Mouse (Mus musculus) myocyte (in vitro differentiated cells): ENCODE data around the gene Pacsin3. TPM values are rescaled to one million over a fixed set of nuclear protein-coding genes. Genes with fewer than 3 reads are reported as not detected.

Experiments
- H3K27me3 ChIP-seq: one replicate; pipeline ENCODE4 v1.6.1; 2011; ENCODE audit not compliant: control insufficient read depth, insufficient read depth, insufficient read length
- H3K36me3 ChIP-seq: one replicate; pipeline ENCODE4 v1.6.1; 2011; ENCODE audit not compliant: control insufficient read depth, insufficient read depth
- H3K4me2 ChIP-seq: one replicate; pipeline ENCODE4 v1.6.1; 2011; ENCODE audit warnings: low read depth, control low read depth
- H3K4me3 ChIP-seq: one replicate; pipeline ENCODE4 v1.5.1; 2011; ENCODE audit warnings: mild to moderate bottlenecking, control low read depth, moderate library complexity
- H3K79me2 ChIP-seq: one replicate; pipeline ENCODE4 v1.6.1; 2011; ENCODE audit not compliant: control insufficient read depth, insufficient read depth
- H3ac ChIP-seq: one replicate; pipeline ENCODE4 v1.6.1; 2011; ENCODE audit not compliant: control insufficient read depth, insufficient read length
- CEBPB ChIP-seq: IDR thresholded peaks from 2 replicates; pipeline ENCODE4 v1.6.1; 2011; ENCODE audit warnings: mild to moderate bottlenecking, moderate library complexity; ENCODE audit not compliant: poor library complexity, insufficient read depth, severe bottlenecking
- E2F4 ChIP-seq: IDR thresholded peaks from one replicate; pipeline ENCODE4 v1.6.1; 2011; ENCODE audit warnings: mild to moderate bottlenecking, control low read depth, moderate library complexity; ENCODE audit not compliant: insufficient read depth
- MAX ChIP-seq: IDR thresholded peaks from one replicate; pipeline ENCODE4 v1.6.1; 2011; ENCODE audit warnings: low read depth, mild to moderate bottlenecking, control low read depth
- MYOD1 ChIP-seq, 3 experiments: IDR thresholded peaks; one replicate each; pipeline ENCODE4 v1.6.1; 2011; ENCODE audit warnings: control low read depth in 2 of 3, low read depth in 2 of 3, mild to moderate bottlenecking in 2 of 3, moderate library complexity in 1 of 3; ENCODE audit not compliant: insufficient read length in 2 of 3, control insufficient read depth in 1 of 3
- MYOG ChIP-seq, 3 experiments: IDR thresholded peaks; one replicate each; pipeline ENCODE4 v1.6.1; 2011; ENCODE audit warnings: control low read depth in 2 of 3, low read depth in 2 of 3, mild to moderate bottlenecking in 2 of 3; ENCODE audit not compliant: insufficient read length in 2 of 3, control insufficient read depth in 1 of 3, insufficient read depth in 1 of 3
- POLR2A ChIP-seq: IDR thresholded peaks from one replicate; pipeline ENCODE4 v1.6.1; 2011; ENCODE audit warnings: low read depth, mild to moderate bottlenecking, control low read depth, moderate library complexity; ENCODE audit not compliant: insufficient read length
- POLR2AphosphoS2 ChIP-seq: IDR thresholded peaks from one replicate; pipeline ENCODE4 v1.6.1; 2011; ENCODE audit warnings: low read depth, control low read depth; ENCODE audit not compliant: insufficient read length
- REST ChIP-seq: IDR thresholded peaks from one replicate; pipeline ENCODE4 v1.6.1; 2011; ENCODE audit warnings: mild to moderate bottlenecking, control low read depth, moderate library complexity; ENCODE audit not compliant: insufficient read depth, insufficient read length
- SRF ChIP-seq: IDR thresholded peaks from one replicate; pipeline ENCODE4 v1.6.1; 2011; ENCODE audit warnings: low read depth; ENCODE audit not compliant: control insufficient read depth, insufficient read length
- TCF12 ChIP-seq: IDR thresholded peaks from one replicate; pipeline ENCODE4 v1.6.1; 2011; ENCODE audit warnings: mild to moderate bottlenecking, control low read depth; ENCODE audit not compliant: poor library complexity, insufficient read depth, severe bottlenecking
- TCF3 ChIP-seq: IDR thresholded peaks from one replicate; pipeline ENCODE4 v1.6.1; 2011; ENCODE audit warnings: low read depth, control low read depth; ENCODE audit not compliant: insufficient read length
- USF1 ChIP-seq: IDR thresholded peaks from one replicate; pipeline ENCODE4 v1.6.1; 2011; ENCODE audit warnings: low read depth, mild to moderate bottlenecking, control low read depth, moderate library complexity
- polyA plus RNA-seq: library from polyadenylated mRNA; unstranded; fragments of >200 nt; fragmentation: generic; extraction: Trizol; gene quantifications from one replicate; pipeline ENCODE4 v1.2.1, GENCODE M21; 2012; ENCODE audit warnings: missing spikeins

Gene Pacsin3
- polyA plus RNA-seq, 1 experiment, result 141 TPM

GRCm38 (mm10) chr2:91263692-91264660 is 8.2 kb downstream of the Pacsin3 start:
- TF ChIP-seq TCF12 (no peak), POLR2AphosphoS2 (peak; percentile 5), MYOG (IDR thresholded peaks at IDR 0.05; ENCODE audit: control insufficient read depth in 1 of 3, insufficient read depth in 1 of 3, insufficient read length in 2 of 3, low read depth in 2 of 3) (no peak)
- Histone ChIP-seq H3K79me2 (peaks cover 21% of the 10 kb centered on the region), H3K27me3 (no peaks in the 10 kb centered on the region), H3K4me2 (peak overlapping the region; percentile 92), H3K36me3 (peaks cover 23% of the 10 kb centered on the region), H3K4me3 (peak overlapping the region; percentile 96), H3ac (peak overlapping the region; percentile 45)

DNA sequence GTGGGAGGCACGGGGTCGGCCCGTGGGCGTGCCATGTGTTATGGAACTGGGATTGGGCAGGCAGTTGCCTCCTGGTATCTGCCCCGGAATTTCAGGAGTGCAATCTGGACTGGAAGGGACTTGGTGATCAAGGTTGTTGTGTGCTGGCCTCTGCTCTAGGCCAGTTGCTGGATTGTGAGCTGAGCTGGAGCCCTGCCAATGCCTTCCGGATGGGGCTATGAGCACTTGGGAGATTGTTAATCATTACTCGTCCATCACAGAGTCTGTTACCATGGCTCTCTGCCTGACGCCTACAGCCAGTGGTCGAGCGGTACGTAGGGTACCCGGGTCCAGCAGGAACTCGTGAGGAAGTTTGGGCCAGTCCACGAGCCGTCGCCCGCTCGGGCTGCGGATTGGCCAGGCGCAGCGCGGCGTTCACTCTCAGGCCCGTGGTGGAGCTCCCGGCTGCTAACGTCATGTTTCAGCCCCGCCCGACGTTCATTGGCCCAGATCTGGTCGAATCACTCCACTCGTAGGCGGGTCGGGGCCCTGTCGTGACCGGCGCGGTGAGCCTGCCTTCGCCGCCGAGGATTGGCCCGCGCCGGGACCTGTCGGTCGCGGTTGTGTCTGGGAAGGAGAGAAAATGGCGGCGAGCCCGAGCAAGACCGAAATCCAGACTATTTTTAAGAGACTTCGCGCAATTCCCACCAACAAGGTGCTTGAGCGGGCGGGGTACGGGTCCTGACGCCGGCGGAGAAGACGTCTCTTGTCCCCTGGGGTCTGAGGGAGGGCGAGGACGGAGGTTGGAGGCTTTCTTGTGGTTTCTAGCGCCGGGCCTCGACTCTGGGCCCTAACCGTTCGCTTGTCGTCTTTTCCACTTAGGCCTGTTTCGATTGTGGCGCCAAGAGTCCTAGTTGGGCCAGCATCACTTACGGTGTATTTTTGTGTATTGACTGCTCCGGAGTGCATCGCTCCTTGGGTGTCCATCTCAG is 9.2 kb downstream of the Pacsin3 start, which contains the start of gene Arfgap2:
Gene Arfgap2, plus strand, starts transcription at position 264 of the 971 bp plus-strand sequence.
- Histone ChIP-seq H3K36me3 (peaks cover 24% of the 10 kb centered on the region), H3K4me3 (peak within 1 kb of the TSS; percentile 96), H3ac (peak within 1 kb of the TSS; percentile 45), H3K79me2 (peaks cover 21% of the 10 kb centered on the region), H3K27me3 (no peaks in the 10 kb centered on the region), H3K4me2 (peak within 1 kb of the TSS; percentile 92)
- TF ChIP-seq POLR2A, result peak; percentile 77
- TF ChIP-seq CEBPB, result no peak
- TF ChIP-seq MYOG (IDR thresholded peaks at IDR 0.05; ENCODE audit: control insufficient read depth in 1 of 3, insufficient read depth in 1 of 3, insufficient read length in 2 of 3, low read depth in 2 of 3), result peak in 1 of 3 experiments; percentile 13
- TF ChIP-seq POLR2AphosphoS2, result peak; percentile 96

DNA sequence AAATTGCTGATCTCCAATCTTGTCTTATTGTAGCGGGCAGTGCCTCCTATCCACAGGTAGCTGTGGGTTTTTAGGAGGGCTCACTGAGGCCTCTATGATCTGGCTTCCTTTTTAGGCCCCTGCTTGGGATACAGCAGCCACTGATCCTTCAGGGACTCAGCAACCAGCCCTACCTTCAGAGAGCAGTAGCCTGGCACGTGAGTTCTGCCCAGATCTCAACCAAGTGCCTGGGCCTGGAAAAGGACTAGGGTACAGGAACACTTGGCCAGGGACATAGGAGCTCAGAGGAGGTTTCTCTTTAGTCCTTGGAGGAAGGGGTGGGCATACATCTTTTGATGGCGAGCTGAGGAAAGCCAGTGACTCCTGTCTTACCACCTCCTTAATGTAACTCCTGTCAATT is 12.3 kb downstream of the Pacsin3 start:
- no peaks in the 10 kb centered on the region for H3K27me3 ChIP-seq
- peaks cover 46% of the 10 kb centered on the region for H3K36me3 ChIP-seq
- peaks cover 27% of the 10 kb centered on the region for H3K79me2 ChIP-seq
- no peak for TF ChIP-seq USF1
- TF ChIP-seq POLR2A, result no peak
- TF ChIP-seq E2F4, result no peak
- TF ChIP-seq MAX, result no peak
- TF ChIP-seq POLR2AphosphoS2, result no peak
- H3K4me3 ChIP-seq, result no peak overlapping the region
- H3ac ChIP-seq, result no peak overlapping the region
- no peak overlapping the region for H3K4me2 ChIP-seq

- peaks cover 53% of the 10 kb centered on the region for H3K36me3 ChIP-seq
- H3K4me2 ChIP-seq, result no peak overlapping the region
- TF ChIP-seq MAX (no peak), REST (no peak), TCF3 (no peak), MYOD1 (IDR thresholded peaks at IDR 0.05; ENCODE audit: control insufficient read depth in 1 of 3, insufficient read length in 2 of 3, low read depth in 2 of 3) (no peak), CEBPB (no peak), USF1 (no peak), POLR2A (no peak), SRF (no peak), TCF12 (no peak), POLR2AphosphoS2 (no peak), E2F4 (no peak), MYOG (IDR thresholded peaks at IDR 0.05; ENCODE audit: control insufficient read depth in 1 of 3, insufficient read depth in 1 of 3, insufficient read length in 2 of 3, low read depth in 2 of 3) (no peak)
- peaks cover 27% of the 10 kb centered on the region for H3K79me2 ChIP-seq
- H3K4me3 ChIP-seq, result no peak overlapping the region
- H3K27me3 ChIP-seq, result no peaks in the 10 kb centered on the region
- no peak overlapping the region for H3ac ChIP-seq
These were observed 13.0 kb downstream of the Pacsin3 start for GRCm38 (mm10) chr2:91268706-91269105.

GRCm38 (mm10) chr2:91269687-91270133 is 14.0 kb downstream of the Pacsin3 start:
- Histone ChIP-seq H3ac (no peak overlapping the region), H3K4me2 (no peak overlapping the region), H3K27me3 (no peaks in the 10 kb centered on the region), H3K79me2 (peaks cover 27% of the 10 kb centered on the region), H3K36me3 (peaks cover 61% of the 10 kb centered on the region), H3K4me3 (no peak overlapping the region)
- peak in 2 of 3 experiments; percentile 50 to 57 for TF ChIP-seq MYOD1 (IDR thresholded peaks at IDR 0.05; ENCODE audit: control insufficient read depth in 1 of 3, insufficient read length in 2 of 3, low read depth in 2 of 3)
- no peak for TF ChIP-seq TCF12
